Comparison of ENCODE assay signal across 8 mouse cellular contexts in genomic region chr15:93397826-93398698, GRCm38 (mm10). TPM values are rescaled to one million over a fixed set of nuclear protein-coding genes. Genes with fewer than 3 reads are reported as not detected.
DNase-seq lines count a peak whose midpoint lies in the region; ATAC-seq and TF ChIP-seq lines count a peak whose summit lies in the region.

Zcrb1 (minus strand) TSS chr15:93398334.
Pphln1 (plus strand) TSS chr15:93398350.

- no peaks in the 10 kb centered on the region for H3K9me3 ChIP-seq in E14TG2a.4 (ENCODE audit: low read length)
- no peaks in the 10 kb centered on the region for H3K9me3 ChIP-seq in forebrain, embryonic 13.5 days (replicated peaks)
- no peaks in the 10 kb centered on the region for H3K9me3 ChIP-seq in neural tube, embryonic 15.5 days (replicated peaks)

- H3K4me3 ChIP-seq in E14TG2a.4 (replicated peaks; ENCODE audit: low read length): peak within 1 kb of the TSS; percentile 88
- peak within 1 kb of the TSS; percentile 94 for H3K4me3 ChIP-seq in forebrain, embryonic 13.5 days
- H3K4me3 ChIP-seq in neural tube, embryonic 15.5 days (replicated peaks): peak within 1 kb of the TSS; percentile 77

- H3K27ac ChIP-seq in forebrain, embryonic 13.5 days: peak within 1 kb of the TSS; percentile 84
- H3K27ac ChIP-seq in neural tube, embryonic 15.5 days (replicated peaks): peak within 1 kb of the TSS; percentile 91

- H3K4me2 ChIP-seq in forebrain, embryonic 13.5 days: peak within 1 kb of the TSS; percentile 70
- peak within 1 kb of the TSS; percentile 84 for H3K4me2 ChIP-seq in neural tube, embryonic 15.5 days

- peak; percentile 97 for ATAC-seq in forebrain, embryonic 13.5 days
- peak; percentile 96 for ATAC-seq in neural tube, embryonic 15.5 days (ENCODE audit: low FRiP score)

- peaks cover 23% of the 10 kb centered on the region for H3K4me1 ChIP-seq in E14TG2a.4 (replicated peaks; ENCODE audit: low read depth, low read length)
- peaks cover 44% of the 10 kb centered on the region for H3K4me1 ChIP-seq in forebrain, embryonic 13.5 days
- peaks cover 46% of the 10 kb centered on the region for H3K4me1 ChIP-seq in neural tube, embryonic 15.5 days

- H3K27me3 ChIP-seq in E14TG2a.4 (ENCODE audit: insufficient read depth, low read length): peaks cover 57% of the 10 kb centered on the region
- no peaks in the 10 kb centered on the region for H3K27me3 ChIP-seq in forebrain, embryonic 13.5 days
- H3K27me3 ChIP-seq in neural tube, embryonic 15.5 days (replicated peaks): no peaks in the 10 kb centered on the region

- peak within 1 kb of the TSS; percentile 95 for H3K9ac ChIP-seq in forebrain, embryonic 13.5 days
- H3K9ac ChIP-seq in neural tube, embryonic 15.5 days (replicated peaks): peak within 1 kb of the TSS; percentile 94

- WGBS in forebrain, embryonic 13.5 days: under 1% methylated on average over 84 of the region's 100 CpGs
- under 1% methylated on average over 99 of the region's 100 CpGs for whole genome bisulfite sequencing in neural tube, embryonic 15.5 days

- DNase-seq in c-Kit-positive CD71-positive TER-119-positive erythroid progenitor cells, embryonic 14.5 days (ENCODE audit: low spot score): peak; percentile 83
- peak; percentile 89 for DNase-seq in heart, postnatal 14 days
- DNase-seq in layer of hippocampus, adult 11-12 months (ENCODE audit: low spot score): peak; percentile 78
- peak; percentile 79 to 83 for DNase-seq in lung, adult 18-20 months
- DNase-seq in testis, postnatal 14 days (ENCODE audit: low spot score): peak; percentile 86

- intact Hi-C loops in heart, postnatal 14 days (cut with DNase I): loop anchor here (2.0 kb wide), 2 partner anchors 61 to 123 kb away; partner anchors contain the start of genes Gxylt1 and Yaf2

- no peak for TF ChIP-seq CTCF in E14TG2a.4 (conservative IDR thresholded peaks at IDR 0.05; ENCODE audit: low read length)

- H3K36me3 ChIP-seq in E14TG2a.4 (ENCODE audit: insufficient read depth, low read length): peaks cover 15% of the 10 kb centered on the region
- H3K36me3 ChIP-seq in forebrain, embryonic 13.5 days (ENCODE audit: poor library complexity, severe bottlenecking): peaks cover 26% of the 10 kb centered on the region
- H3K36me3 ChIP-seq in neural tube, embryonic 15.5 days: peaks cover 19% of the 10 kb centered on the region

RNA-seq across cellular contexts. Expression of gene Zcrb1, which starts in this region (rescaled TPM):
- polyA plus RNA-seq in forebrain, embryonic 13.5 days (2015; fragmentation: Nextera tagmentation; extraction: Ambion mirVana): 176 and 187 TPM in 2 replicates
- 10 to 100 TPM; 69.5 to 72.8 TPM for total RNA-seq in heart, postnatal 14 days (2021)
- 146 and 170 TPM in 2 replicates for polyA plus RNA-seq in neural tube, embryonic 15.5 days (2015; fragmentation: Nextera tagmentation; extraction: Ambion mirVana)

RNA-seq across cellular contexts. Expression of gene Pphln1, which starts in this region (rescaled TPM):
- 60.1 and 63.9 TPM in 2 replicates for polyA plus RNA-seq in forebrain, embryonic 13.5 days (2015; fragmentation: Nextera tagmentation; extraction: Ambion mirVana)
- 10 to 100 TPM; 20.3 to 21.6 TPM for total RNA-seq in heart, postnatal 14 days (2021)
- 38.9 and 40.4 TPM in 2 replicates for polyA plus RNA-seq in neural tube, embryonic 15.5 days (2015; fragmentation: Nextera tagmentation; extraction: Ambion mirVana)

Comparison
In these comparisons a context has a peak if more than half of its experiments do, and no peak if none do; other contexts are left out.
1. Peak in every context shown above with its lines: DNase-seq, ATAC-seq, H3K4me3 ChIP-seq and H3K27ac ChIP-seq.